9 mouse cellular contexts compared by ENCODE assay signal in genomic region chr9:70891431-70892133, GRCm38 (mm10).
DNase-seq lines count a peak whose midpoint lies in the region.
"Had no signal": no experiment of that assay in that cellular context is flagged by ENCODE, and none has a peak within 500 bp of the region (broad histone marks: within the 10 kb centered on the region; RNA-seq: fewer than 3 reads in every experiment).

No protein-coding gene starts in this region.

- peak overlapping the region; percentile 79 for H3K4me3 ChIP-seq in megakaryocyte, embryonic 14.5 days (replicated peaks)
- no peak overlapping the region for H3K4me3 ChIP-seq in limb, embryonic 10.5 days
- H3K4me3 ChIP-seq: hindbrain, embryonic 15.5 days had no signal

- peak; percentile 48 for DNase-seq in ovary, adult 18-20 months (ENCODE audit: low spot score)
- no peak for DNase-seq in ovary, postnatal 10 days (ENCODE audit: low spot score)
- DNase-seq in heart, adult 18-20 months: peak; percentile 40 to 73
- DNase-seq in kidney, postnatal 4 days: peak; percentile 34 to 52
- DNase-seq in thymus, postnatal 36 days: peak; percentile 32 to 34
- no peak for DNase-seq in limb, embryonic 10.5 days (ENCODE audit: low spot score)
- no peak for DNase-seq in ovary, postnatal 36 days (ENCODE audit: low spot score)

- no peaks in the 10 kb centered on the region for H3K27me3 ChIP-seq in megakaryocyte, embryonic 14.5 days (replicated peaks)
- H3K27me3 ChIP-seq in limb, embryonic 10.5 days (ENCODE audit: low read depth, poor library complexity, severe bottlenecking): no peaks in the 10 kb centered on the region
- H3K27me3 ChIP-seq: hindbrain, embryonic 15.5 days had no signal

- H3K27ac ChIP-seq in limb, embryonic 10.5 days: no peak overlapping the region
- H3K27ac ChIP-seq: hindbrain, embryonic 15.5 days had no signal

- no peaks in the 10 kb centered on the region for H3K9me3 ChIP-seq in megakaryocyte, embryonic 14.5 days
- H3K9me3 ChIP-seq in limb, embryonic 10.5 days (replicated peaks): no peaks in the 10 kb centered on the region
- H3K9me3 ChIP-seq: hindbrain, embryonic 15.5 days had no signal

- peaks cover 2% of the 10 kb centered on the region for H3K36me3 ChIP-seq in megakaryocyte, embryonic 14.5 days (replicated peaks; ENCODE audit: low read length)
- no peaks in the 10 kb centered on the region for H3K36me3 ChIP-seq in limb, embryonic 10.5 days
- H3K36me3 ChIP-seq: hindbrain, embryonic 15.5 days had no signal

- WGBS in limb, embryonic 10.5 days: 53% methylated on average over 8 of the region's 8 CpGs

- peaks cover 79% of the 10 kb centered on the region for H3K4me1 ChIP-seq in megakaryocyte, embryonic 14.5 days
- H3K4me1 ChIP-seq in limb, embryonic 10.5 days: peaks cover 19% of the 10 kb centered on the region
- H3K4me1 ChIP-seq: hindbrain, embryonic 15.5 days had no signal

Comparison
In these comparisons a context has a peak if more than half of its experiments do, and no peak if none do; other contexts are left out.
1. DNase-seq: peak in ovary, adult 18-20 months (single experiment), heart, adult 18-20 months (2 of 2), kidney, postnatal 4 days (2 of 2) and thymus, postnatal 36 days (2 of 2); none in ovary, postnatal 10 days (single experiment), limb, embryonic 10.5 days (single experiment) and ovary, postnatal 36 days (single experiment).